Mouse (Mus musculus): ENCODE results near the gene Sectm1b. TPM values are rescaled to one million over a fixed set of nuclear protein-coding genes. Genes with fewer than 3 reads are reported as not detected.

The Sectm1b gene
- total RNA-seq, 2 experiments from 2014 or later = not detected

- intact Hi-C loops (cut with DNase I) = no loop called here
- DNase-seq = no peak
Measured at GRCm38 (mm10) chr11:121039302-121039701, 24.1 kb downstream of the Sectm1b start, which contains the start of gene Cd7. TSS of gene Cd7 (minus strand) at chr11:121039418.

GRCm38 (mm10) chr11:121038366-121039240, 24.8 kb downstream of the Sectm1b start:
- no peak for DNase-seq
- intact Hi-C loops (cut with DNase I) = no loop called here

DNA sequence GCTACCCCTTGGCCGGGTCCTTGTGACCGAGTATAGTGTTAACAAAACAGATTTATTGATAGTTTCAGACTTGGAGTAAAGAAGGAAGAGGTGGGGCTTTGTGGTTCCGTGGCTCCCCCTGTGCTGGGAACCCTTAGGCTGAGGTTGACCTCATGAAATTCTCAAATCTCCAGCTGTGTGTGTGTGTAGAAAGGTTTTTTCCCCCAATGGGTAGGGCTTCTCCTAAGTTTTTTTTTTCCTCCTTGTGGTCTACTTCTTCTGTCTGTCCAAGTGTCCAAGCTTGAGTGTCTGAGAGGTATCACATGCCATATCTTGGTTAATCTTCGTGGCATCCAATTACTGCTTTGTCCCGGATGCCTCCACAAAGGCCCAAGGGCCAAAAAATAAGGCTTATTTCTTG, 30.3 kb downstream of the Sectm1b start:
- DNase-seq = no peak
- intact Hi-C loops (cut with DNase I) = no loop called here

DNA sequence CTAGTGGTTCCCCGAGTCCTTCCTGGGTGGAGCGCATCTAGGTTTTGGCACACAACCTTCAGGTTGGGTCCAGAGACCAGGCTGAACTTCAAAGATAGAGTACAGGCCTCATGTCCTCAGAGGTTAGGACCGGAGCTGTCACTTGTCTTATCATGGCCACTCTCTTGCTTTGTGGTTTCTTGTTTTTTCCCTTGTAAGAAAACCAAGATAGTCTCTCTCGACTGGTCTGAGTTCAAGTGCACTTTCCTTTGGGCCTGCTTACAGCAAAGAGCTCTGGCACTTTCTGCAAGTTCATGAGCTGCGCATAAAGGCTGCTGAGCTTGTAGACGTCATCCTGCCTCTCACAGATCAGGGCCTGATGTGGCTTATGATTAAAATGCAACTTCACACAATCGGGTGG, 36.1 kb downstream of the Sectm1b start:
- intact Hi-C loops (cut with DNase I) = no loop called here
- DNase-seq = no peak

GRCm38 (mm10) chr11:121024163-121024562, 39.2 kb downstream of the Sectm1b start:
- intact Hi-C loops (cut with DNase I) = no loop called here
- DNase-seq = no peak

DNA sequence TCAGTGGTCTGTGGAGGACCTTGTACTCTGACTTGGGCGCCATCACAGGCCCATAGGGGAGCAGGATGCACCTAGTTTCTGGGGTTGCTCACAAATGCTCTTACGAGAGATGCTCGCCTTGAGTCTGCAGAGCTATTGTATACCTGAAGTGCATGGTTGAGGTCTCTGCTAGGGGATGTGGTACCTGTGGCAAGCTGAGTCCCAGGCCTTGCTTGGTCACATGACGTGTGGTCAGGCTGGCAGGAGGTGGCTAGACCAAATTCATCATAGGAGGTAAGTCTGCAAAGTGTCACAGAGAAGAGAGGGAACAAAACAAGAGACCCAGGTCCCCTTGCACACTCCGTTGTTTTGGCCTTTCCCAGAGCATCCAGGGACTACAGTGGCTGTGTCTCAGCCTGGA, 43.9 kb downstream of the Sectm1b start:
- intact Hi-C loops (cut with DNase I) = no loop called here
- DNase-seq = no peak

DNA sequence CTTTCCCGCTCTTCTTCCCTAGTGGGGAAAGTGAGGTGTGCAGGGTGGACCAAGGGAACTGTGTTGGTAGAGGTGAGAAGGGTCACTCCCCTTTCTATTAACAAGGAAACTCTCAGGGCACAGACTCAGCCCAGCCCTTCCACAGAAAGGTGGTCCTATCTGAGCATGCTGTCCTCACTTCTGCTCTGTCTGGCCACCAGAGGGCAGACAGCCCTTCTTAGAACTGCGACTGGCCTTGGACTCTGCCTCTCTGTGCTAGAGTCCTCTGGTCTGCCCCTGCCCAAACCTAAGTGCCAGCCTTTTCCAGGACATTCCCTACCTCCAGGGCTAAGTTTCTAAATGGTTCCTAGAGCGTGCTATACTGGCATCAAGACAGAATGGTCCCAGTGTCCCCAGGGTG, 45.7 kb downstream of the Sectm1b start:
- intact Hi-C loops (cut with DNase I) = loop anchor here (2.0 kb wide), 2 partner anchors 23 to 185 kb away; no protein-coding TSS in a partner anchor
- DNase-seq = peak; percentile 53 to 67

GRCm38 (mm10) chr11:121015472-121015871, 47.9 kb downstream of the Sectm1b start:
- no peak for DNase-seq
- intact Hi-C loops (cut with DNase I) = no loop called here

DNA sequence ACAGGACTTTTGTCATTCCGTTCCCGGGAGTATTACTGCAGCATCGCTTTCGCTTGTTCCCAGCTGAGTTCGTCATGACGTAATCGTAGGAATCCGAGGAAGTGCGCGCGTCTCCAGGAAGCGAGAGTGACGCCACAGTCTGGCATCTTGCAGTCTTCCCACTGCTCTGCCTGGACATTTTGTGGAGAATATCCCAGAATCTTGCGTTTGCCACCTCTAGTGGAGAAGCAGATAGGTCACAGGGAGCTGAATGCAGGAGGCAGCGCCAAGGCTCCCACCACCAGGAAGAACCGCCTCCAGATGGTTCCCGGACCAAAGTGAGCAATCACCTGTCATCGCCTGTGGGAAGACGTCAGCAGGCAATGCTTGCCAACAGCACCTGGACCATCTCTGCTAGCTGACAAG, 48.5 kb downstream of the Sectm1b start:
- intact Hi-C loops (cut with DNase I) = no loop called here
- peak; percentile 61 to 67 for DNase-seq

- intact Hi-C loops (cut with DNase I) = no loop called here
- no peak for DNase-seq
Measured at GRCm38 (mm10) chr11:121013656-121014055, 49.7 kb downstream of the Sectm1b start.

- no peak for DNase-seq
- intact Hi-C loops (cut with DNase I) = no loop called here
Measured at GRCm38 (mm10) chr11:121010044-121010755, 53.2 kb downstream of the Sectm1b start.

DNA sequence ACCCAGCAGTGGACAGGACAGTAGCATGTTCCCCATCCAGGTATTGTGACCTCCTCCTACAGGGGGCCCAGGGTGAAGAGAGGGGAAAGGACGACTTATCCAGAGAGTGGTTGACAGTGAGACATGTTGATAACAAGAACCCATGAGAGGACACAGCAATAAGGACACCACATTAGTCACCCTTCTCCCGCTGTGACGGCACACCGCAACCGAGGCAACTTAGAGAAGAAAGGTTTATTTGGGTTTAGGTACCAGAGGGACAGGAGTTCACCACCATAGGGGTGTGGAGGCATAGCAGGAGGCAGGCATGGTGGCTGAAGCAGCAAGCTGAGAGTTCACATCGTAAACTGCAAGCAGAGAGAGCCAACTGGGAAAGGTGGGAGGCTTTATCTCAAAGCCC, 57.2 kb downstream of the Sectm1b start:
- DNase-seq = no peak
- intact Hi-C loops (cut with DNase I) = no loop called here

- intact Hi-C loops (cut with DNase I) = no loop called here
- DNase-seq = no peak
Measured at GRCm38 (mm10) chr11:121004281-121004680, 59.1 kb downstream of the Sectm1b start.

Other genes with a start within 250 kb of the Sectm1b start
- 10 to 100 TPM; 17.3 to 65.9 TPM for gene Fasn, start 239.0 kb downstream of the Sectm1b start, total RNA-seq (2021)
- 1 to 10 TPM in 1 of 2 experiments, under 1 TPM in 1; 0.79 to 1.6 TPM for gene Ccdc57, start 130.7 kb downstream of the Sectm1b start, total RNA-seq (2021)
- gene Slc16a3, start 115.1 kb downstream of the Sectm1b start, total RNA-seq (2021) = 1 to 10 TPM; 1.3 to 1.9 TPM
- 10 to 100 TPM; 57.9 to 64.8 TPM for gene Csnk1d, start 72.2 kb downstream of the Sectm1b start, total RNA-seq (2021)
- gene Cd7, start 24.2 kb downstream of the Sectm1b start, total RNA-seq (2021) = under 1 TPM; 0.38 to 0.61 TPM
- not detected for gene Sectm1a, start 17.7 kb upstream of the Sectm1b start, total RNA-seq (2021)
- not detected for gene Tex19.2, start 55.1 kb upstream of the Sectm1b start, total RNA-seq (2021)
- not detected for gene Tex19.1, start 82.6 kb upstream of the Sectm1b start, total RNA-seq (2021)
- under 1 TPM; 0.44 to 0.54 TPM for gene Uts2r, start 96.7 kb upstream of the Sectm1b start, total RNA-seq (2021)
- 10 to 100 TPM in 1 of 2 experiments, 1 to 10 TPM in 1; 9.2 to 10.5 TPM for gene Hexdc, start 140.9 kb upstream of the Sectm1b start, total RNA-seq (2021)
- 10 to 100 TPM; 14.7 to 19.1 TPM for gene Ogfod3, start 141.1 kb upstream of the Sectm1b start, total RNA-seq (2021)
- 10 to 100 TPM in 1 of 2 experiments, 1 to 10 TPM in 1; 7.5 to 10.9 TPM for gene Cybc1, start 165.8 kb upstream of the Sectm1b start, total RNA-seq (2021)
- gene Narf, start 173.7 kb upstream of the Sectm1b start, total RNA-seq (2021) = 100 to 1,000 TPM in 1 of 2 experiments, 10 to 100 TPM in 1; 97.1 to 105 TPM
- gene Foxk2, start 196.4 kb upstream of the Sectm1b start, total RNA-seq (2021) = 10 to 100 TPM; 16.5 to 17.2 TPM